Mouse (Mus musculus) midbrain, postnatal 0 days (tissue): ENCODE measurements around the gene Pitpnm3. TPM values are rescaled to one million over a fixed set of nuclear protein-coding genes. Genes with fewer than 3 reads are reported as not detected.

Experiments
- ATAC-seq: fragments of 200-750 bp; cut with Nextera tagmentation; 2 replicates; pipeline ENCODE4 v1.8.0; 2017; ENCODE audit warnings: moderate number of reproducible peaks, mild to moderate bottlenecking, moderate TSS enrichment, moderate library complexity; ENCODE audit not compliant: low FRiP score
- DNase-seq: peaks from one replicate; pipeline ENCODE4 v3.0.0-alpha.2; 2015; ENCODE audit warnings: low spot score
- H3K27ac ChIP-seq: fragments of 300-500 bp; sonication (generic); 2 replicates; pipeline ENCODE4 v1.5.1; 2014; ENCODE audit warnings: low read depth, mild to moderate bottlenecking, low read length, mixed read lengths
- H3K27me3 ChIP-seq: fragments of 300-500 bp; sonication (generic); 2 replicates; pipeline ENCODE4 v1.6.1; 2014; ENCODE audit warnings: low read length, control low read depth, mixed read lengths; ENCODE audit not compliant: insufficient read depth
- H3K36me3 ChIP-seq: fragments of 300-500 bp; sonication (generic); 2 replicates; pipeline ENCODE4 v1.6.1; 2014; ENCODE audit warnings: low read length, control low read depth, mixed read lengths; ENCODE audit not compliant: insufficient read depth
- H3K4me1 ChIP-seq: fragments of 300-500 bp; sonication (generic); 2 replicates; pipeline ENCODE4 v1.6.1; 2014; ENCODE audit warnings: mild to moderate bottlenecking, control low read depth, antibody characterized with exemption, low read length, mixed read lengths; ENCODE audit not compliant: insufficient read depth
- H3K4me2 ChIP-seq: fragments of 300-500 bp; sonication (generic); 2 replicates; pipeline ENCODE4 v1.6.1; 2014; ENCODE audit warnings: low read depth, mild to moderate bottlenecking, low read length, mixed read lengths; ENCODE audit not compliant: poor library complexity, severe bottlenecking
- H3K4me3 ChIP-seq: fragments of 300-500 bp; sonication (generic); 2 replicates; pipeline ENCODE4 v1.5.1; 2014; ENCODE audit warnings: low read depth, mild to moderate bottlenecking, low read length, moderate library complexity
- H3K9ac ChIP-seq: fragments of 300-500 bp; sonication (generic); replicated peaks from 2 replicates; pipeline ENCODE4 v1.6.1; 2014; ENCODE audit warnings: mild to moderate bottlenecking, low read length, moderate library complexity, mixed read lengths; ENCODE audit not compliant: poor library complexity, severe bottlenecking
- H3K9me3 ChIP-seq: fragments of 300-500 bp; sonication (generic); 2 replicates; pipeline ENCODE4 v1.6.1; 2016; ENCODE audit warnings: low read length, control low read depth
- CTCF ChIP-seq: IDR thresholded peaks from 2 replicates; pipeline ENCODE4 v1.5.1; 2016; ENCODE audit warnings: antibody characterized with exemption, mild to moderate bottlenecking
- WGBS: fragments of 180-500 bp; shearing (Covaris S2); extraction: QIAGEN DNeasy Blood & Tissue Kit; methylation state at CpG from one replicate; pipeline ENCODE4 v1.1.7; 2014; 5-methylcytosine and 5-hydroxymethylcytosine counted together
- polyA plus RNA-seq: library from polyadenylated mRNA; unstranded; fragments of >200 nt; fragmentation: Nextera tagmentation; extraction: Ambion mirVana; gene quantifications from 2 replicates; pipeline ENCODE4 v1.2.1, GENCODE M21; 2015
- total RNA-seq: library from RNA; depleted of rRNA; stranded (reverse); fragments of >200 nt; gene quantifications from 2 replicates; pipeline ENCODE4 v1.2.3, GENCODE M21; 2014

Gene Pitpnm3
- total and polyA plus RNA-seq, 2 experiments from 2014 or later, result 7.9 to 33.0 TPM

GRCm38 (mm10) chr11:72026516-72026915 is 109.1 kb downstream of the Pitpnm3 start:
- no peaks in the 10 kb centered on the region for H3K4me1 ChIP-seq
- ATAC-seq, result no peak
- no peak for DNase-seq
- no peak for TF ChIP-seq CTCF
- no peak overlapping the region for H3K27ac ChIP-seq
- 0 out of 2 replicates have a peak, but pooled peaks cover 5% of the 10 kb centered on the region for H3K27me3 ChIP-seq
- no peaks in the 10 kb centered on the region for H3K9me3 ChIP-seq
- no peak overlapping the region for H3K4me2 ChIP-seq
- no peaks in the 10 kb centered on the region for H3K36me3 ChIP-seq
- H3K9ac ChIP-seq, result no peak overlapping the region
- 91% methylated on average over 9 of the region's 9 CpGs for WGBS
- H3K4me3 ChIP-seq, result no peak overlapping the region

GRCm38 (mm10) chr11:72025843-72026242 is 109.7 kb downstream of the Pitpnm3 start:
- peak; percentile 77 for DNase-seq
- no peak overlapping the region for H3K4me2 ChIP-seq
- 0 out of 2 replicates have a peak, but pooled peaks cover 5% of the 10 kb centered on the region for H3K27me3 ChIP-seq
- H3K27ac ChIP-seq, result no peak overlapping the region
- H3K36me3 ChIP-seq, result no peaks in the 10 kb centered on the region
- H3K4me1 ChIP-seq, result no peaks in the 10 kb centered on the region
- WGBS, result 36% methylated on average over 5 of the region's 5 CpGs
- TF ChIP-seq CTCF, result peak; percentile 74
- ATAC-seq, result no peak
- H3K4me3 ChIP-seq, result no peak overlapping the region
- H3K9me3 ChIP-seq, result no peaks in the 10 kb centered on the region
- no peak overlapping the region for H3K9ac ChIP-seq

GRCm38 (mm10) chr11:72024193-72024781 is 111.3 kb downstream of the Pitpnm3 start:
- WGBS, result 22% methylated on average over 5 of the region's 5 CpGs
- Histone ChIP-seq H3K4me3 (no peak overlapping the region), H3K4me1 (no peaks in the 10 kb centered on the region), H3K36me3 (no peaks in the 10 kb centered on the region), H3K4me2 (no peak overlapping the region), H3K9ac (no peak overlapping the region), H3K27ac (no peak overlapping the region), H3K27me3 (0 out of 2 replicates have a peak, but pooled peaks cover 5% of the 10 kb centered on the region), H3K9me3 (no peaks in the 10 kb centered on the region)
- no peak for ATAC-seq
- peak; percentile 93 for TF ChIP-seq CTCF
- peak; percentile 78 for DNase-seq

GRCm38 (mm10) chr11:72023581-72023980 is 112.0 kb downstream of the Pitpnm3 start:
- Histone ChIP-seq H3K27me3 (no peaks in the 10 kb centered on the region), H3K36me3 (no peaks in the 10 kb centered on the region), H3K4me1 (no peaks in the 10 kb centered on the region), H3K9me3 (no peaks in the 10 kb centered on the region), H3K9ac (no peak overlapping the region), H3K4me3 (no peak overlapping the region), H3K4me2 (no peak overlapping the region), H3K27ac (no peak overlapping the region)
- TF ChIP-seq CTCF, result peak; percentile 71
- 21% methylated on average over 9 of the region's 10 CpGs for WGBS
- ATAC-seq (no peak), DNase-seq (peak; percentile 66)

GRCm38 (mm10) chr11:72022827-72023226 is 112.8 kb downstream of the Pitpnm3 start:
- no peak for TF ChIP-seq CTCF
- H3K4me3 ChIP-seq, result no peak overlapping the region
- DNase-seq (no peak), ATAC-seq (no peak)
- no peaks in the 10 kb centered on the region for H3K27me3 ChIP-seq
- 91% methylated on average over 6 of the region's 6 CpGs for WGBS
- no peaks in the 10 kb centered on the region for H3K9me3 ChIP-seq
- H3K27ac ChIP-seq, result no peak overlapping the region
- H3K4me2 ChIP-seq, result no peak overlapping the region
- H3K36me3 ChIP-seq, result no peaks in the 10 kb centered on the region
- H3K4me1 ChIP-seq, result peaks cover 5% of the 10 kb centered on the region; the same call in 1 of the 2 replicates
- H3K9ac ChIP-seq, result no peak overlapping the region

- Histone ChIP-seq H3K4me3 (no peak overlapping the region), H3K9me3 (no peaks in the 10 kb centered on the region), H3K4me2 (no peak overlapping the region), H3K27me3 (no peaks in the 10 kb centered on the region), H3K9ac (no peak overlapping the region), H3K36me3 (no peaks in the 10 kb centered on the region), H3K27ac (no peak overlapping the region), H3K4me1 (peaks cover 7% of the 10 kb centered on the region; the same call in 1 of the 2 replicates)
- ATAC-seq (no peak), DNase-seq (no peak)
- WGBS, result 81% methylated on average over 4 of the region's 4 CpGs
- no peak for TF ChIP-seq CTCF
These were observed 114.6 kb downstream of the Pitpnm3 start for GRCm38 (mm10) chr11:72021015-72021414.
